Mouse (Mus musculus) kidney, adult 9 months (tissue): ENCODE results near the gene Iffo1.
"Not testable (repeated sequence)": the region's sequence is repeated elsewhere in the genome, so short reads cannot be mapped to it uniquely, and the experiment has no call there.

Source experiments
- DNase-seq: peaks from one replicate; pipeline ENCODE4 v3.0.0; 2022

Gene Iffo1

DNA sequence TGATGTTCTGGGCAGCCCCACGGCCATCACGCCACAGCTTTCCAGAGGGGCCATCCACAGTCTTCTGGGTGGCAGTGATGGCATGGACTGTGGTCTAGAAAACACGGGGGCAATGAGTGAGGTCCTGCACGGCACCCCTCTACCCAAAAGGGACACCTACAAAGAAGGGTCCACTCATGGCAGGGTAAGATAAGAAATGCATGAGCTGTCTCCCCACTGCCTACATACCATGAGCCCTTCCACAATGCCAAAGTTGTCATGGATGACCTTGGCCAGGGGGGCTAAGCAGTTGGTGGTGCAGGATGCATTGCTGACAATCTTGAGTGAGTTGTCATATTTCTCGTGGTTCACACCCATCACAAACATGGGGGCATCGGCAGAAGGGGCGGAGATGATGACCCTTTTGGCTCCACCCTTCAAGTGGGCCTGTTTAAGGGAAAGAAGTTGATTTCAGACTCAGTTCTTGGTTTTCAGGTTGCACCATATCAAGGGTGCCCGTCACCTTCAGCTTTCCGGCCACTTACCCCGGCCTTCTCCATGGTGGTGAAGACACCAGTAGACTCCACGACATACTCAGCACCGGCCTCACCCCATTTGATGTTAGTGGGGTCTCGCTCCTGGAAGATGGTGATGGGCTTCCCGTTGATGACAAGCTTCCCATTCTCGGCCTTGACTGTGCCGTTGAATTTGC lies 17.7 kb downstream of the Iffo1 start:
- DNase-seq: not testable (repeated sequence)

DNA sequence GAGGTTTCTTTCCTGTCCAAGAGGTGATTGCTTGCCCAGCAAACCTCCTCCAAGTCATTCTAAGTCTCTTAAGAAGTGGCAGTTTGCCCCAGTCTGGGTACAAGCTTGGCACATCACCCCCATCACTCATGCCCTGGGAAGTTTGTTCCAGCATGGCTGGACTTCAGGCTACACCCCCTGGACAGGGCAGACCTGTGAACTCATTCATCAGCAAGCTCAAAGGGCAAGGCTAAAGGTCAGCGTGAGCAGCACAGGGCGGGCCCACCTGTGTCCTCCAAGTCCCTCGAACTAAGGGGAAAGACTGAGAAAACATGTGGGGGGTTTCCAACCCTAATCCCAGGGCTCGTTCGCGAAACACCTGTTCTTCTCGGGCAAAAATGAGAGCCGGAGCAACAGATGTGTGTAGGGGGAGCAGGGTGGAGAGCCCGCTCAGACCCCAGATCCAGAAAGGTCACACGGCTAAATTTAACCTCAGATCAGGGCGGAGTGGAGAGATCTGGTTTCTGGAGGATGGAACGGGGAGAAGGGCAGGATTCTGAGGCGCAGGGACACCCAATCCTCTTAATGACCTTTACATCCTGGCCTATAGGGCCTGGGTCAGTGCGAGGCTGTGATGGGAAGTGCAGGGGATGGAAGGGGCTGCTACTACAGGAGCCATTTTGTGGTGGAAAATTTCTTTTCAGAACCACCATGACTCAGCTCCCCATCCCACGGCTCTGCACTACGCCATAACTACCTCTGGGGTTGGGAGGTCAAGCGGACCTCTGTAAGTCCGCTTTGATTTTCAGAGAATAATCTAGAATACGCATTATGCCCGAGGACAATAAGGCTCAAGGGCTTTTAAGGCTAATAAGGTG lies 19.0 kb downstream of the Iffo1 start:
- peak; percentile 94 for DNase-seq

DNA sequence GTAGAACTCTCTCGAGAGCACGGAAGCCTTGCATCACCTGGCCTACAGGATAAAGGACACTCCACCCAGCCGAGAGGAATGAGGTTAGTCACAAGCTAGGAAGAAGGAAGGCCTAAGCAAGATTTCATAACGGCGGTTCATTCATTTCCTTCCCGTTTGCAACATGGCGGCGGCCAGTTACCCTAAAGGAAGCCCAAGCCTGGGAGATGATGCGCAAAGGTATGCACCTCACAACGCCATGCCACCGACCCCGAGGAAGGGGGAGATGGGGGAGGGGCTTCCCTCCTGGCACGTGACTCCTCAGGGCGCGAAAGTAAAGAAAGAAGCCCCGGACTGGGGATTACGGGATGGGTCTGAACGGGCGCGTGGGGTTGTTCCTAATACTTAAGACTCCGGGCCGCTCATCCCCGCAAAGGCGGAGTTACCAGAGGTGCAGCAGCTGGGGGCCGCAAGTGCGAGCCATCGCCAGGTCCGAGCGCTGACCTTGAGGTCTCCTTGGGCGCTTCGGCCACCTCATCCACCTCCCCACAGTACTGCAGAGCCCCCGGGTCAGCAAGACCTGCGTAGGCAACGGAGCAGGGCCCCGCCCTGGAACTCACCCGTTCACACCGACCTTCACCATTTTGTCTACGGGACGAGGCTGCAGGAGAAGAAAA lies 19.8 kb downstream of the Iffo1 start:
- DNase-seq: peak; percentile 73

DNA sequence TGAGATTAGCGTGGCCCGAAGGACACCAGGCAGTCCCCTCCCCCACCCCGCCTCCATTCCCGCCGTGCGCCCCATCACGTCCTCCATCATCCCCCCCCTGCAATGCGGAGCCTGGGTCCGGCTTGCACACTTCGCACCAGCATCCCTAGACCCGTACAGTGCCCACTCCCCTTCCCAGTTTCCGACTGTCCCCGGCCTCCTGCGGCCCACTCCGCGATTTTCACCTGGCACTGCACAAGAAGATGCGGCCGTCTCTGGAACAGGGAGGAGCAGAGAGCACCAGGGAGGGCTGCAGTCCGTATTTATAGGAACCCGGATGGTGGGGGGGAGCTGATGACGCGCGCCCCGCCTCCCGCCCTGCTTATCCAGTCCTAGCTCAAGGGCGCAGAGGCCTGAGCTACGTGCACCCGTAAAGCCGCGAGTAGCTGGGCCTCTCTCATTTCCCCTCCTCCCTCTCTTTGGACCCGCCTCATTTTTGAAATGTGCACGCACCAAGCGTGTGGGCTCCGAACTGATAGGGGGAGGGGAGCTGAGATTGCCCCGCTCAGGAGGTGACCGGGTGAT lies 20.4 kb downstream of the Iffo1 start:
- DNase-seq: peak; percentile 98

DNA sequence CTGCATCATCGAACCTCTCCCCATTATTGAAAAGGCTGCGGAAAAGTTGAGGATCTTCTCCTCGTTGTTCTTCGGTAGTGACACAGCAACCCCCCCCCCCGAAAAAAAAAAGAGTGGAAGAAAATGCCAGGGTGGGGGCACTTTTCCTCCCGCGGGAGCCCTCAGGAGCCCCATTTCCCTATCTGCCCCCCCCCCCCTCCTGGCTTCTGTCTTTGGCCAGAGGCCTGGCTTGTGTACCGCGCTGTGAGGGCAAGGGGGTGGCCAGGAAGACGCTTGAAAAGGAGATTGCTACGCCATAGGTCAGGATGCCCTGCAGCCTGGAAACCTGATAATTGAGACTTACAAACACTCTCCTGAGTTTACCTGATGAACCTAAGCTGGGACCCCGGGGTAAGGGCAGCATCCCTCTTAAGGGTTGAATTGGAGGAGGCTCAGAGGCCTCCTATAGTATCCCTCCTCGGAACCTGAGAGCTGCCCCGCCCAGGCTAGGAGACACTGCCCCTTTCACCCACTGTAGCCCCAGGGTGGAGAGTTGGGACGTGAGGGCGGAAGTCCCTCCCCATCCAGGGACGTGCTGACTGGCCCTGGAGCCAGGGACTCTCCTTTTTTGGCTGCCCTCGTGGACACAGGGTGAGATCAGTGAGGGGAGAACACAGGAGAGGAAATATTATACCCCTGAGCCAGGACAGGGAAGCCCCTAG lies 21.2 kb downstream of the Iffo1 start, which contains the start of gene Gapdh:
TSS of gene Gapdh (minus strand) at position 417 of the 701 bp plus-strand sequence.
- DNase-seq: peak; percentile 94

DNA sequence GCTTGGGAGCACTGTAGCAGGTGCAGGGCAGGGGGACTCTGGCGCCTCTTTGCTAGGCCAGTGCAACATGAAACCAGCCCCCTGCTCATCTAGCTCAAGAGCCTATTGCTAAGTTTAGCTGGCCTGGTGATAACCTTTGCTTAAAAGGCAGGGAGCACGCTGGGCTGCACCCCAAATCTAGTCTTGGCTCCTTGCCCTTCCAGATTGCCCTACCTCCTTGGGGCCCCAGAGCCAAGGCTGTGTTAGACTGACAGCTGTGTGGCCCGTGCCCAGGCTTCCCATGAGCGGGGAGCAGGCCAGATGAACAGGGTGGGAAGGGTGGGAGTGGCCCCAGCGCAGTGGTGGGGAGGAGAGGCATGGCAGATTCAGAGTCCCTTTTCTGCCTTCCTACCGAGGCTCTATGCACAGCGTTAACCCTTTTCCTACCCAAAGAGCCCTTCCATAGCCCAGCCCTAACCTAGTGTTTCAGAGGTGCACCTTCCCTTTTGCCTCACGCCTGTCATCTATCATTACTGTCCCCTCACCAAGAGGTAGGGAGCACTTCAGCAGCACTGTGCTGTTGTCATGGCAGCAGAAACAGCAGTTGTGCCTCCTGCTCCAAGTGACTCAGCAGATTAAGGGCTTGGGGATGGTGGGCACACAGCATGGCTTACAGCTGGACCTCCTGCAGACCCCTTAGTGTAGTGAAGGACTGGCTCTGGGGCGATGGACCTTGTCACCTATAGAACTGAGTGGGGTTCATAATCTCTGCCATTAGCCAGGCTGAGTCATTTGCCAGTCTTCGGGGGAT lies 22.0 kb downstream of the Iffo1 start:
- DNase-seq: no peak

DNA sequence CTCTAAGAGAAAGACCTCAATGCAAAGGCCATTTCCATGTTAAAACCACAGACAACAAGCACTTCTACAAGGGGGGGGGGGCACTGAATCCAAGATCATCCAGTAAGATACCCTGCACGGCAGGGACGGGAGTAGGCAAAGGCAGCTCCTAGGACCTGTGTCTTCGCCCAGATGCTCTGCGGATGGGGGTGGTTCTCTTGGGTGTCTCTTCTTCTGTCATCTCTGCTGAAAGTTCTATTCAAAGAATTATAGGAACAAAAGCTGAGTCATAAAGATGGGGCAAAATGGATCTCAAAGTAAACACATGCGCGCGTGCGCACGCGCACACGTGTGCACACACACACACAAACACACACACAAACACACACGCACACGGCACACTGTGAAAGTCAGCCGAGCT lies 23.0 kb downstream of the Iffo1 start:
- DNase-seq: no peak

DNA sequence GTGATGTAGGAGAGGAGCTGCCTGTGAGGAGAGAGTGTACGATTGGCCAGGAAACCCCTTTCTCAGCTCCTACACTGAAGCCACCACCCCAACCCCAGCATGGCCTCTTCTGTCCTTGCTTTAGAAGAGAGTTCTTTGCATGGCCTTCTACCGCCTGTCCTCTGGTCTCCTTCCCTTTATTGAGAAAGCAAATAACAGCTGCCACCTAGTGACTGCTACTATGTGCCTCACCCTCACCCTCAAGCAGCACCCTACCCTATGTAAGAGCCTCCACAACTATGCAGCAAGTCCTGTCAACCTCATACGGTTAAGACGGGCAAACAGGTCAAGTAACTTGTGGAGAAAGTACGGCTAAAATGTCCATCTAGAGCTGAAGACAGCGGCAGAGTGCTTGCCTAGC lies 25.2 kb downstream of the Iffo1 start:
- DNase-seq: no peak

DNA sequence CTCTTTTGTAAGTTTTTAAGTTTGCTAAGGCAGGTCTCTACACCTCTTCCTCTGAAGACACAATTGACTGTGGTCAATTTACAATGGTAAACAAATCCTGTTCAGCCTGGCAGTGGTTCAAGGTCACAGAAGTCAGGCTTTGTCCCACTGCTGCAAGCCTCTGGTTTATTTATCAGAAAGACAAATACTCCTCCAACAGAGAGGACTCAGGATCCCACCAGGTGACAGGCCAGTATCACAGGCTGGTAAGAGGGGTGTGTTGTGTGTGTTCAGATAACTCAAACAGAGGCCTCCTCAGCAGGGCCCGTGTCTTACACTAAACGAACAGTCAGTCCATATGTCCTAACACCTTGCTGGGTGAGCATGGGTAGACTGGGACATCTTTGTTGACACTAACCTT lies 27.4 kb downstream of the Iffo1 start:
- DNase-seq: no peak

DNA sequence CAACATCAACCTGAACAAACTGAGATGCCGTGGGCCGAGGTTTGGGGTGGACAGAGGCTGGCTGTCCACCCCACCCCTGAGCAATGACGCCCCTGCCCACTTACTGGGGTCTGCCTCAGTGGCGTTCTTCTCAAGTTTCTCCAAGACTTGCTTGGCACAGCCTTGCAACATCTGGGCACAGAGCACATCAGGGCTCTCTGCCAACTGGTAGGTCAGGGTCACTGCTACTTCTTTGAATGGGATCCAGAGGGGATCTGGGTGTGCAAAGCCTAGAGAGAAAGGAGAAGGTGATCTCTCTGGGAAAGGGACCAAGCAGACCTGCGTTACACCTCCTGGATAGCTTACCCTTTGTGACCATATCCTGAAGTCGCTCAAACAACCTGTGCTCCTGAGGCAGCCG lies 28.2 kb downstream of the Iffo1 start:
- no peak for DNase-seq

DNA sequence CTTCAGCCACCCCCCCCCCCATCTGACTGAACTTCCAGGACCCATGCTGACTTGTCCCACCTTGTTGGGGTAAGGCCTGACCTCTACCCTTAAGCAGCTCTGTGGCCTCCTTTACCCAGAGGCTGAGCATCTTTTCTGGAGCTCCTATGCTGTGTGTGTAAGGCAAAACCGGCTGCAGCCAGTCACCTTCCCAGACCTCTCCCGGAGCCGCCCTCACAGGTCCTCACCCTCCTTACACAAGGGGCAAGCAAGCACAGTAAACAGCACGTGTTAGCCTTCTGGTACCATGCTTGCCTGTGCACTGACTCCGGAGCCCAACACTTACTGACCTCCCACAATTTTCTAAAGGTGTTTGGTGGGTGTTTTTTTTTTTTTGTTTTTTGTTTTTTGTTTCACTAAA lies 30.4 kb downstream of the Iffo1 start:
- DNase-seq: no peak

DNA sequence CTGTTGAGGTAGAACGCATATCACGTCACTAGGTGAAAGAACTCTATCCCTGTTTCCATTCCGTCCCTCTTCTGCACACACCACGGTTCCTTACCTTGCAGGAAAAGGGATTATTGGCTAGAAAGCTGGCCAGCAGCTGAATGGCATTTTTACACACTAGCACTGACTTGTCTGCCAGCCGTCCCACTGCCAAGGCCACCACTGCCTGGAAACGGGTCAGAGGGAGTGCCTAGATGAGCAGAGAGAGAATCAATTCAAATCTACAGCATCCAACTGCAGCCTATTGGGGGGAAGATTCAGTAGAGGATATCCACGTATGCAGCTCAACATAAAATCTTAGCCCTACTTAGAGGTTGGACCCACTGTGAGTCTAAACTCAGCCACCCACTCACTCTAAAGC lies 34.6 kb downstream of the Iffo1 start:
- DNase-seq: no peak

DNA sequence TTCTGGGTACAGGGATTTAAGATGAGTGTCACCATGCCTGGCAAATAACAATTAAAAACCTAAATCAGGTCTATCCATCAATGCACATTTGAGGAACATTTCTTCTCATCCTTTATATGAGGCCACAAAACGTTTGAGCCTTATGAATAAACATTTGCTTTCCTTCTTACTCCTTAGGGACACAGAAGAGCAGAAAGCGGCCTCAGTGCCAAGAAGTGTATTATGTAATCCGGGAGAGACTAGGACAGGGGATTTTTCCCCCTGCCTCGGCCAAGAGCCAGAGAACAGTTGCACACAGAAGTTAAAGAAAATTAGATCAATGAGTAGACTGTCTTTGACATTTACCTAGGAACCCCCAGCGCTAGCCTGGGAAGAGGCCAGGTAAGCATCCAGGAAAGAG lies 37.1 kb downstream of the Iffo1 start:
- no peak for DNase-seq

DNA sequence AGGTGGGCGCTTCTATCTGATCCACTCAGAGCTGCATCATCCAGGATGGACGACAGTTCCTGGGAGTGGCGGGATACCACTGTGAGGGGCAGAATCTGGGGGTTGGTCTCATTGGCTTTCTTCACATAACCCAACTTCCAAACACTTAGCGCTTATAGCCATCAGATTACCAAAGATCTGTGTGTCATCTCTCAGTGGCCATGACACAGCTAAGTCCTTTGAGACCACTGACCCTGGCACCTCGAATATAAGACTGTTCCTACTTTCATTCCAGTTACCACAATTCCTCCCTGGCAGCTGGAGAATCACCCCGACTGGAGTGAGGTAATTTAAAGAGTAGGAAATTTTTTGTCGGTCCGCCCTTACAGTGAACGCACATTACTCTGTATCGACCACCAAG lies 41.2 kb downstream of the Iffo1 start:
- DNase-seq: no peak

DNA sequence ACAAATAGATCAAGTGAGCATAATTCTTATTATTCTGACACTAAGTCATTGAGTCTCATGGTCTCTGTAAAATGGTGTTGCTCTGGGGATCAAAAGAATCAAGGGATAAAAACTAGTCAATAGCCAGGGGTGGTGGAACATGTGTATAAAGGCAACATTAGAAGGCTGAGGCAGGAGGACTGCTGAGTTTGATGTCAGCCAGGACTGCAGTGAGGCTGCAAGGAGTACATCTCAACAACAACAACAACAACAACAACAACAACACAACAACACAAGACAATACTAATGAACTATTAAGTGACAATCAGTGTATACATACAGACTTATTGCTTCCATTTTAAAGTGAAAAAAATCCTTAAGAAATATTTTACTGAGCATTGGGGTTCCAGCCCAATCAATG lies 45.8 kb downstream of the Iffo1 start:
- no peak for DNase-seq

DNA sequence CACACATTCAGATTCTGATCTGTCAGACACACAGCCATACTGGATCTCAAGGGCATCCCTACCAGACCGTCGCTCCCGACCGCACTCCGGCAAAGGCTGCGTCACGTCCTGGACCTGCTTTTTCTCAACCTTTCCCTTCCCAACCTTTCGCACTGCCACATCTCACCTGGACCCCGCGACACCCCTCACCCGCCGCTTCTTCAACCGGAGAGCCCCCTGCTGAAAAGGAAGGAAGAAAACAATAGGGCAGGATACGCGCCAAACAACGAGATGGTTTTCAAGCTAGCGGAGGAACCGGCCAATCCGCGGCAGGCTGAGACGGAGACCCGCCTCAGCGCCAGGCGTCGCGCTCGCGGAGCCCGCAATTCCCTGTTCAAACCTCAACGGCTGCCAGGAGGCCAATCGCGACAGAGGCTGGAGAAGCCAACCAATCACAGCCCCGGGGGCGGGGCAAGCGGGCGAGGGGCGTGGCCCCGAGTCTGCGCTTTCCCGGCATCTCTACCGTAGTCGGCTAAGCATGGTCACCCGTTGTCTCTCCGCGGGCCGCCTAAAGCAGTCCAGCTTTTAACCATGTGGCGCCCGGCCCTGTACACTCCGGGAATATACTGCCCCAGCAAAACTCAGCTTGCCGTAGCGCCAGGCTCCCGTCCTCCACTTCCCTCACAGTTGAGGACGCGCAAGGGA lies 46.4 kb downstream of the Iffo1 start, which contains the start of the genes Ncapd2 and Mrpl51:
TSS of gene Ncapd2 (minus strand) at position 370 of the 684 bp plus-strand sequence.
TSS of gene Mrpl51 (plus strand) at position 470 of the 684 bp plus-strand sequence.
- DNase-seq: peak; percentile 98

DNA sequence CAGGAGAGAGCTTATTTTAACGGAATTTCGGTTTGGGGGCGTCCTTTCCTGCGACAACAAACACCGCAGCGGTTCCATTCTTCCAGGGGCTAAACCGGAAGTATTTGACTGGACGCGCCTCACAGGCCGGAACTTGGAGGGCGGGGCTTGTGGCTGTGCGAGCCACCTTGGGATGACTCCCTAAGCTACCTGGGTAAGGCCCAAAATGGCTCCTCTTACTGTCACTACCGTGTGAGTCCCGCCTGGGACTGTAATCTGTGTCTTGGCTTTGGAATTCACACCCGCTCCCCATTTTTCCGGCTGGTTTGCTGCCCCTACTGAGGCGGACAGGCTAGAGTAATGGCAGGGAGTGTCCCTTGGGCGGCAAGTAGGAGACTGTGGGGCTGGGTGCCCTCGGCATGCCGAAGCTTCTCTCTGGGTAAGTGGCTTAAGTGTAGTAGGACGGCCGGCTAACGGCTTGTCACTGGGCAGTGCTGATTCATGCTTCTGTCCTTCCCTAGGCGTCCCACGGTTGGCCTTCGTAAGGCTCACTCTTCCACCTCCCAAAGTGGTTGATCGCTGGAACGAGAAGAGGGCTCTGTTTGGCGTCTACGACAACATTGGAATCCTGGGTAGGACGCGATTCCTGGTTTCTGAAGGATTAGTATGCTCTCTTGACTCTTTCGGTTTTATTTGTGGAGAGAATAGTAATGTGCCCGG lies 47.1 kb downstream of the Iffo1 start:
- peak; percentile 96 for DNase-seq

DNA sequence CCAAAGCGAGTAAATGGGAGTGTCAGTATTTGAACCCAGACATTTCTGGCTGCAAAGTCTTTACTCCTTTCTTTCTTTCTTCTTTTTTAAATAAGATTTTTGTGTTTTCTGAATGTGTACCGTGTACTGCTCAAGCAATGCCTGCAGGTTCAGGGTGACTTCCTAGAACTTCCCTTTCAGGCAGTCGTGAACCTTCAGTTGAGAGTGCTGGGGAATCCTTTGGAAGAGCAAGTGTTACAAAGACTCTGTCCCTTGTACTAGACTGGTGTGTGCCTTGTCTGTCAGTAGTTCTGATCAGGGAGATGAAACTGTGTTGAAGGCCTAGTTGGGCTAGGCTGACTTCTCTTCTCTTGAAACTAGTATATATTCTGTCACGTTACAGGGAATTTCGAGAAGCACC lies 47.8 kb downstream of the Iffo1 start:
- DNase-seq: no peak

DNA sequence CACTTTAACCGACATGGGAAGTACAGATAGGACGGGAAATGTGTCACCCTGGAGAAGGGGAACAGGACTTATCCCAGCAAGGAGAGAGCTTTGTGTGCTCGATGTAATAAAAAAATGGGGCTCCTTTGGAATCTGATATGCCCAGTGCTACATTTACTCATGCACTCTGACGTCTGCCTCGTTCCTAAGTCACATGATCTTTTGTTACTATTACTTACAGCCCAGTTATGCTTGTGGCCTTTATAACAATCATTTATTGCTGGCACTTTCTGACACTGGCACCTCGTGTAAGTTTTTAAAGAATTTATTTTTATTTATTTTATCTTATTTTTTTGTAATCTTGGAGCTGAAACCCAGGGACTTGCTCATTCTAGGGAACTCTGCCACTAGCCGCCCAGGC lies 48.3 kb downstream of the Iffo1 start:
- DNase-seq: no peak

DNA sequence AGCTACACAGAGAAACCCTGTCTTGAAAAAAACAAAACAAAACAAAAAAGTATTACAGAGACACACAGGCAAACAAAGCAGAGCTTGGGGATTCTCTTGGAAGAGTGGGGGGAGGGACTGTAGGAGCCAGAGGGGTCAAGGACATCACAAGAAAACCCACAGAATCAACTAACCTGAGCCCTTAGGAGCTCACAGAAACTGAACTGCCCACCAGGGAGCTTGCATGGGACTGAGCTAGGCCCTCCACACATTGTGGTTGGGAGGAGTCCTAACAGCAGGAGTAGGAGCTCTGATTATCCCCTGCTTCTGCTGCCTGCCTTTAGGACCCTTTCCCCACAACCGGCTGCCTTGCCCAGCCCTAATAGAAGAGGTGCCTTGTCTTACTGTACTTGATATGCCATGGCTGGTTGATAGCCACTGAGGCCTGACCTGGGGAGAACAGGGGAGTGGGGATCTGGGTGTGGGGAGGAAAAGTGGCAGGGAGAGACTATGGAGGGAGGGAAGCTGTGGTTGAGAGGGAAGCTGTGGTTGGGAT lies 50.6 kb downstream of the Iffo1 start:
- no peak for DNase-seq
